Mouse (Mus musculus) liver, embryonic 14.5 days (tissue): Measurements from ENCODE around the gene Svs5. TPM values are rescaled to one million over a fixed set of nuclear protein-coding genes. Genes with fewer than 3 reads are reported as not detected.

Experiments
- ATAC-seq: fragments of 200-750 bp; cut with Nextera tagmentation; 2 replicates; pipeline ENCODE4 v1.8.0; 2017; ENCODE audit warnings: moderate number of reproducible peaks, mild to moderate bottlenecking, moderate library complexity; ENCODE audit not compliant: insufficient read depth
- DNase-seq, 3 experiments: peaks; one replicate each; pipeline ENCODE4 v3.0.0-alpha.2; 2012 to 2013; ENCODE audit warnings: low read depth in 3 of 3, low spot score in 3 of 3
- H3K27ac ChIP-seq: fragments of 300-500 bp; sonication (generic); 2 replicates; pipeline ENCODE4 v1.5.1; 2014; ENCODE audit warnings: moderate library complexity, mild to moderate bottlenecking, control low read depth, inconsistent platforms
- H3K27me3 ChIP-seq: fragments of 300-500 bp; sonication (generic); 2 replicates; pipeline ENCODE4 v1.6.1; 2014; ENCODE audit warnings: mild to moderate bottlenecking, low read length, moderate library complexity; ENCODE audit not compliant: control insufficient read depth, insufficient read depth
- H3K36me3 ChIP-seq: fragments of 300-500 bp; sonication (generic); replicated peaks from 2 replicates; pipeline ENCODE4 v1.6.1; 2014; ENCODE audit warnings: low read depth; ENCODE audit not compliant: control insufficient read depth, insufficient read depth
- H3K4me1 ChIP-seq, 2 experiments: fragments of 200-500 bp in 1 of 2; fragments of 300-500 bp in 1 of 2; sonication (generic) in 1 of 2; replicated peaks; 2 replicates each; pipeline ENCODE4 v1.6.1; 2012 to 2014; ENCODE audit warnings: antibody characterized with exemption in 1 of 2, inconsistent platforms in 1 of 2, low read length in 1 of 2; ENCODE audit not compliant: control insufficient read depth in 2 of 2, insufficient read depth in 2 of 2
- H3K4me2 ChIP-seq: fragments of 300-500 bp; sonication (generic); 2 replicates; pipeline ENCODE4 v1.6.1; 2014; ENCODE audit warnings: low read depth, mild to moderate bottlenecking, control low read depth, moderate library complexity
- H3K4me3 ChIP-seq, 2 experiments: fragments of 200-500 bp in 1 of 2; fragments of 300-500 bp in 1 of 2; sonication (generic) in 1 of 2; 2 replicates each; pipeline ENCODE4 v1.5.1; 2012 to 2014; ENCODE audit warnings: low read depth in 2 of 2, low read length in 2 of 2, mild to moderate bottlenecking in 2 of 2, control low read depth in 1 of 2, inconsistent platforms in 1 of 2, moderate library complexity in 1 of 2; ENCODE audit not compliant: insufficient read depth in 1 of 2
- H3K9ac ChIP-seq: fragments of 300-500 bp; sonication (generic); replicated peaks from 2 replicates; pipeline ENCODE4 v1.6.1; 2014; ENCODE audit warnings: mild to moderate bottlenecking, control low read depth, moderate library complexity
- H3K9me3 ChIP-seq: fragments of 300-500 bp; sonication (generic); 2 replicates; pipeline ENCODE4 v1.6.1; 2016; ENCODE audit warnings: low read length, mixed read lengths; ENCODE audit not compliant: control insufficient read depth
- CTCF ChIP-seq: IDR thresholded peaks from 2 replicates; pipeline ENCODE4 v1.5.1; 2016; ENCODE audit warnings: antibody characterized with exemption, low read depth, control low read depth
- EP300 ChIP-seq: IDR thresholded peaks from 2 replicates; pipeline ENCODE4 v1.6.1; 2016; ENCODE audit warnings: antibody characterized with exemption, low read depth
- WGBS: fragments of 180-500 bp; shearing (Covaris S2); extraction: QIAGEN DNeasy Blood & Tissue Kit; methylation state at CpG from one replicate; pipeline ENCODE4 v1.1.7; 2014; ENCODE audit not compliant: insufficient replicate concordance; 5-methylcytosine and 5-hydroxymethylcytosine counted together
- microRNA-seq: library from miRNA; unstranded; fragments of <30 nt; microRNA quantifications from one replicate; pipeline ENCODE4, GENCODE M21; 2016
- polyA plus RNA-seq, 2 experiments: library from polyadenylated mRNA; depleted of rRNA in 1 of 2; stranded (reverse) in 1 of 2; unstranded in 1 of 2; fragments of >200 nt; fragmentation: Nextera tagmentation in 1 of 2; extraction: Ambion mirVana in 1 of 2; gene quantifications; 2 replicates each; pipeline versions ENCODE4 v1.2.1 to v1.2.3; 2012 to 2014

The Svs5 gene
- polyA plus RNA-seq, 2 experiments: not detected

DNA sequence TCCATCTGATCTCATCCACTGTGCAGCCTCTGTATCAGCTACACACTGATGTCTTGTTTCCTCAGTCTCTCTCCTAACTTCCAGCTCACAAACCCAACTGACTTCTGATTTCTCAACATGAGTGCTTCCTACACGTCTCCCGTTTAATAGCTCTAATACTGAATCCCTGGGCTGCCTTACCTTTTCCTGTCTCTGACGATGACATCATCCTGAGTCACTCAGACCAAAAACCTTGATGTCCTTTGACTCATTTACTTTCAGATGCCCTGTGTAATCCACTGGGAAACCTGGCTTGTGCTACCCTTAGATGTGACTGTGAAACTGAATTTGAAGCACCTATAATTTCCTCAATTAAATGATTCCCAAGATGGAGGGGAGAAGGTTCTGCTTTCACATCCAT is 50.4 kb downstream of the Svs5 start:
- no peak for ATAC-seq
- Histone ChIP-seq H3K4me2 (no peak overlapping the region), H3K9me3 (no peaks in the 10 kb centered on the region), H3K4me1 (0 out of 4 replicates have a peak, but pooled peaks cover 0 to 2% of the 10 kb centered on the region in 2 experiments), H3K27me3 (no peaks in the 10 kb centered on the region; the same call in 1 of the 2 replicates), H3K4me3 (no peak overlapping the region), H3K9ac (no peak overlapping the region), H3K36me3 (no peaks in the 10 kb centered on the region), H3K27ac (no peak overlapping the region)
- 36% methylated on average over 3 of the region's 3 CpGs for WGBS
- no peak for DNase-seq
- TF ChIP-seq EP300: no peak
- TF ChIP-seq CTCF: no peak

Small RNA genes lying within 50 kb of the gene (microRNA-seq; reads per million reads assigned to microRNA genes)
- gene Mir7678: not detected

Other genes starting within 250 kb of the Svs5 start
- 0.01 and 0.02 TPM in 2 replicates for gene Kcns1, start 161.6 kb upstream of the Svs5 start, polyA plus RNA-seq (2012; rRNA removed)
- not detected in 2 replicates for gene Kcns1, start 161.6 kb upstream of the Svs5 start, polyA plus RNA-seq (2014; fragmentation: Nextera tagmentation; extraction: Ambion mirVana)
- gene Wfdc5, start 150.0 kb upstream of the Svs5 start, polyA plus RNA-seq (2012; rRNA removed): not detected in 2 replicates
- not detected in 2 replicates for gene Wfdc5, start 150.0 kb upstream of the Svs5 start, polyA plus RNA-seq (2014; fragmentation: Nextera tagmentation; extraction: Ambion mirVana)
- not detected in 2 replicates for gene Wfdc12, start 142.1 kb upstream of the Svs5 start, polyA plus RNA-seq (2012; rRNA removed)
- not detected in 2 replicates for gene Wfdc12, start 142.1 kb upstream of the Svs5 start, polyA plus RNA-seq (2014; fragmentation: Nextera tagmentation; extraction: Ambion mirVana)
- gene Wfdc15a, start 132.6 kb upstream of the Svs5 start, polyA plus RNA-seq (2012; rRNA removed): not detected in 2 replicates
- gene Wfdc15a, start 132.6 kb upstream of the Svs5 start, polyA plus RNA-seq (2014; fragmentation: Nextera tagmentation; extraction: Ambion mirVana): not detected in 2 replicates
- 0.11 and 0.13 TPM in 2 replicates for gene Wfdc15b, start 111.1 kb upstream of the Svs5 start, polyA plus RNA-seq (2012; rRNA removed)
- not detected in 2 replicates for gene Wfdc15b, start 111.1 kb upstream of the Svs5 start, polyA plus RNA-seq (2014; fragmentation: Nextera tagmentation; extraction: Ambion mirVana)
- gene Svs2, start 94.3 kb upstream of the Svs5 start, polyA plus RNA-seq (2012; rRNA removed): not detected in 2 replicates
- not detected in 2 replicates for gene Svs2, start 94.3 kb upstream of the Svs5 start, polyA plus RNA-seq (2014; fragmentation: Nextera tagmentation; extraction: Ambion mirVana)
- not detected in 2 replicates for gene Svs3b, start 76.1 kb upstream of the Svs5 start, polyA plus RNA-seq (2012; rRNA removed)
- gene Svs3b, start 76.1 kb upstream of the Svs5 start, polyA plus RNA-seq (2014; fragmentation: Nextera tagmentation; extraction: Ambion mirVana): not detected in 2 replicates
- gene Svs4, start 54.3 kb upstream of the Svs5 start, polyA plus RNA-seq (2012; rRNA removed): not detected in 2 replicates
- gene Svs4, start 54.3 kb upstream of the Svs5 start, polyA plus RNA-seq (2014; fragmentation: Nextera tagmentation; extraction: Ambion mirVana): not detected in 2 replicates
- not detected in 2 replicates for gene Svs3a, start 43.5 kb upstream of the Svs5 start, polyA plus RNA-seq (2012; rRNA removed)
- not detected in 2 replicates for gene Svs3a, start 43.5 kb upstream of the Svs5 start, polyA plus RNA-seq (2014; fragmentation: Nextera tagmentation; extraction: Ambion mirVana)
- gene Svs6, start 16.0 kb upstream of the Svs5 start, polyA plus RNA-seq (2012; rRNA removed): not detected in 2 replicates
- not detected in 2 replicates for gene Svs6, start 16.0 kb upstream of the Svs5 start, polyA plus RNA-seq (2014; fragmentation: Nextera tagmentation; extraction: Ambion mirVana)
- gene Slpi, start 56.4 kb downstream of the Svs5 start, polyA plus RNA-seq (2012; rRNA removed): 5.0 and 10.1 TPM in 2 replicates
- gene Slpi, start 56.4 kb downstream of the Svs5 start, polyA plus RNA-seq (2014; fragmentation: Nextera tagmentation; extraction: Ambion mirVana): 19.9 and 20.8 TPM in 2 replicates
- 0.06 and 0.08 TPM in 2 replicates for gene Rbpjl, start 70.4 kb downstream of the Svs5 start, polyA plus RNA-seq (2012; rRNA removed)
- gene Rbpjl, start 70.4 kb downstream of the Svs5 start, polyA plus RNA-seq (2014; fragmentation: Nextera tagmentation; extraction: Ambion mirVana): 0.05 TPM in 1 of 2 replicates, not detected in the other
- 0.16 and 0.44 TPM in 2 replicates for gene Matn4, start 72.4 kb downstream of the Svs5 start, polyA plus RNA-seq (2012; rRNA removed)
- gene Matn4, start 72.4 kb downstream of the Svs5 start, polyA plus RNA-seq (2014; fragmentation: Nextera tagmentation; extraction: Ambion mirVana): not detected in 2 replicates
- 9.7 and 10.8 TPM in 2 replicates for gene Sdc4, start 111.1 kb downstream of the Svs5 start, polyA plus RNA-seq (2012; rRNA removed)
- 23.8 and 25.4 TPM in 2 replicates for gene Sdc4, start 111.1 kb downstream of the Svs5 start, polyA plus RNA-seq (2014; fragmentation: Nextera tagmentation; extraction: Ambion mirVana)
- gene Sys1, start 124.2 kb downstream of the Svs5 start, polyA plus RNA-seq (2012; rRNA removed): 15.9 and 20.6 TPM in 2 replicates
- 30.7 TPM in 2 replicates for gene Sys1, start 124.2 kb downstream of the Svs5 start, polyA plus RNA-seq (2014; fragmentation: Nextera tagmentation; extraction: Ambion mirVana)
- 0.13 and 1.7 TPM in 2 replicates for gene Gm20458, start 128.2 kb downstream of the Svs5 start, polyA plus RNA-seq (2012; rRNA removed)
- 1.9 and 5.9 TPM in 2 replicates for gene Gm20458, start 128.2 kb downstream of the Svs5 start, polyA plus RNA-seq (2014; fragmentation: Nextera tagmentation; extraction: Ambion mirVana)
- not detected in 2 replicates for gene Trp53tg5, start 141.0 kb downstream of the Svs5 start, polyA plus RNA-seq (2012; rRNA removed)
- gene Trp53tg5, start 141.0 kb downstream of the Svs5 start, polyA plus RNA-seq (2014; fragmentation: Nextera tagmentation; extraction: Ambion mirVana): not detected in 2 replicates
- 4.0 and 5.8 TPM in 2 replicates for gene Dbndd2, start 153.4 kb downstream of the Svs5 start, polyA plus RNA-seq (2012; rRNA removed)
- 1.4 and 4.0 TPM in 2 replicates for gene Dbndd2, start 153.4 kb downstream of the Svs5 start, polyA plus RNA-seq (2014; fragmentation: Nextera tagmentation; extraction: Ambion mirVana)
- gene Pigt, start 164.8 kb downstream of the Svs5 start, polyA plus RNA-seq (2012; rRNA removed): 21.7 and 26.5 TPM in 2 replicates
- gene Pigt, start 164.8 kb downstream of the Svs5 start, polyA plus RNA-seq (2014; fragmentation: Nextera tagmentation; extraction: Ambion mirVana): 25.6 and 28.5 TPM in 2 replicates
- 0.96 and 1.2 TPM in 2 replicates for gene Wfdc2, start 229.7 kb downstream of the Svs5 start, polyA plus RNA-seq (2012; rRNA removed)
- 0.56 and 1.7 TPM in 2 replicates for gene Wfdc2, start 229.7 kb downstream of the Svs5 start, polyA plus RNA-seq (2014; fragmentation: Nextera tagmentation; extraction: Ambion mirVana)
- not detected in 2 replicates for gene Spint3, start 240.7 kb downstream of the Svs5 start, polyA plus RNA-seq (2012; rRNA removed)
- not detected in 2 replicates for gene Spint3, start 240.7 kb downstream of the Svs5 start, polyA plus RNA-seq (2014; fragmentation: Nextera tagmentation; extraction: Ambion mirVana)